Mouse (Mus musculus) stomach, postnatal 0 days (tissue): ENCODE measurements at regions not wholly inside any gene's neighbourhood (a gene's known extent, or its start where the extent isn't known, plus 50 kb on each side); places are given as distances from the start of the nearest gene placed in this dataset.
"Not testable (repeated sequence)": the region's sequence is repeated elsewhere in the genome, so short reads cannot be mapped to it uniquely, and the experiment has no call there.

Experiments
- CTCF ChIP-seq: IDR thresholded peaks from 2 replicates; pipeline ENCODE4 v1.5.1; 2016; ENCODE audit warnings: antibody characterized with exemption, low read depth, mild to moderate bottlenecking, moderate library complexity
- EP300 ChIP-seq: optimal IDR thresholded peaks from 2 replicates; pipeline ENCODE3; 2016; ENCODE audit warnings: antibody characterized with exemption

GRCm38 (mm10) chr6:114577319-114577718 lies 65.6 kb upstream of the Atg7 start:
- TF ChIP-seq EP300, CTCF: not testable (repeated sequence)
